Mouse (Mus musculus) lung, postnatal 0 days (tissue): ENCODE data around the gene Pacsin2.

Experiments
- CTCF ChIP-seq: IDR thresholded peaks from 2 replicates; pipeline ENCODE4 v1.5.1; 2016; ENCODE audit warnings: antibody characterized with exemption, mild to moderate bottlenecking
- EP300 ChIP-seq: IDR thresholded peaks from 2 replicates; pipeline ENCODE4 v1.6.1; 2016; ENCODE audit warnings: antibody characterized with exemption, mild to moderate bottlenecking, control low read depth

- TF ChIP-seq CTCF (peak; percentile 71), EP300 (no peak)
These were observed 35.9 kb upstream of the Pacsin2 start for GRCm38 (mm10) chr15:83500352-83500751.
